Mouse (Mus musculus) heart, postnatal 4 days (tissue): ENCODE data around the gene Alk. TPM values are rescaled to one million over a fixed set of nuclear protein-coding genes. Genes with fewer than 3 reads are reported as not detected.
"Not testable (repeated sequence)": the region's sequence is repeated elsewhere in the genome, so short reads cannot be mapped to it uniquely, and the experiment has no call there.

Experiments
- DNase-seq: peaks from one replicate; pipeline ENCODE4 v3.0.0; 2021
- total RNA-seq, 2 experiments: library from RNA; stranded (reverse); gene quantifications; 2 replicates each; pipeline ENCODE4 v1.2.3; 2021

Alk gene
- total RNA-seq, 2 experiments from 2014 or later: 0.07 to 0.19 TPM

- no peak for DNase-seq
Measured at GRCm38 (mm10) chr17:72527481-72527880, 76.9 kb downstream of the Alk start.

- no peak for DNase-seq
Measured at GRCm38 (mm10) chr17:72526356-72526755, 78.1 kb downstream of the Alk start.

GRCm38 (mm10) chr17:72524839-72525238 is 79.6 kb downstream of the Alk start:
- DNase-seq: no peak

- no peak for DNase-seq
Measured at GRCm38 (mm10) chr17:72523006-72523405, 81.4 kb downstream of the Alk start.

GRCm38 (mm10) chr17:72522381-72522780 is 82.0 kb downstream of the Alk start:
- peak; percentile 71 for DNase-seq

GRCm38 (mm10) chr17:72521353-72521752 is 83.1 kb downstream of the Alk start:
- no peak for DNase-seq

GRCm38 (mm10) chr17:72510746-72511145 is 93.7 kb downstream of the Alk start:
- no peak for DNase-seq

GRCm38 (mm10) chr17:72508678-72509394 is 95.6 kb downstream of the Alk start:
- DNase-seq: no peak

- no peak for DNase-seq
Measured at GRCm38 (mm10) chr17:72505213-72505612, 99.2 kb downstream of the Alk start.

GRCm38 (mm10) chr17:72504581-72504980 is 99.8 kb downstream of the Alk start:
- no peak for DNase-seq

GRCm38 (mm10) chr17:72495395-72495794 is 109.0 kb downstream of the Alk start:
- DNase-seq: no peak

GRCm38 (mm10) chr17:72485623-72486022 is 118.8 kb downstream of the Alk start:
- DNase-seq: no peak

GRCm38 (mm10) chr17:72479260-72479659 is 125.2 kb downstream of the Alk start:
- DNase-seq: not testable (repeated sequence)

- DNase-seq: no peak
Measured at GRCm38 (mm10) chr17:72477889-72478405, 126.5 kb downstream of the Alk start.

GRCm38 (mm10) chr17:72476956-72477355 is 127.5 kb downstream of the Alk start:
- no peak for DNase-seq

- no peak for DNase-seq
Measured at GRCm38 (mm10) chr17:72474166-72474565, 130.3 kb downstream of the Alk start.

- DNase-seq: peak; percentile 81
Measured at GRCm38 (mm10) chr17:72448477-72448876, 155.9 kb downstream of the Alk start.

- no peak for DNase-seq
Measured at GRCm38 (mm10) chr17:72445204-72446177, 158.9 kb downstream of the Alk start.

GRCm38 (mm10) chr17:72417451-72417850 is 187.0 kb downstream of the Alk start:
- DNase-seq: no peak

GRCm38 (mm10) chr17:72414676-72415075 is 189.8 kb downstream of the Alk start:
- no peak for DNase-seq

GRCm38 (mm10) chr17:72404813-72405212 is 199.6 kb downstream of the Alk start:
- DNase-seq: no peak

- DNase-seq: no peak
Measured at GRCm38 (mm10) chr17:72401861-72402260, 202.6 kb downstream of the Alk start.

- no peak for DNase-seq
Measured at GRCm38 (mm10) chr17:72401349-72401748, 203.1 kb downstream of the Alk start.
